Mouse (Mus musculus): ENCODE measurements around the gene Ugt1a9.
"Not testable (repeated sequence)": the region's sequence is repeated elsewhere in the genome, so short reads cannot be mapped to it uniquely, and the experiment has no call there.

Gene Ugt1a9

GRCm38 (mm10) chr1:88220336-88220735, 149.7 kb downstream of the Ugt1a9 start:
- DNase-seq (ENCODE audit: low read depth), result no peak

DNA sequence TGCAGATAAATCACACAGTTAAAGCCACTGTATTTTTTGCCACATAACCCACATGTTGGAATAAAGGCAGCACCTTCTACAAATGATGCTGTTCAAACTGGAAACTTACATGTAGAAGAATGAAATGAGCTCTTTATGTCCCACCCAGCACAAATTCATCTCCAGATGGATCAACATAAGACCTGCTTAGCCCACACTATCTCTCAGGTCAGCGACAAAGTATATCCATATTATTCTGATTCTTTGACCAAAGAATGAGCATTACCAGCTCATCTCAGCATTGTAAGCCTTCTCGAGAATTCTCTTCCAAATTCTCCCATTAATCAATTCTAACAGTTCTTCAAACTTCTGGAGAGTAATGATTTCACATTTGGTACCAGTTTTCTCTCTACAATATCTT, 151.6 kb downstream of the Ugt1a9 start:
- DNase-seq (ENCODE audit: low read depth), result no peak

GRCm38 (mm10) chr1:88223011-88223515, 152.5 kb downstream of the Ugt1a9 start:
- DNase-seq (ENCODE audit: low read depth), result not testable (repeated sequence)

GRCm38 (mm10) chr1:88223591-88223990, 153.0 kb downstream of the Ugt1a9 start:
- DNase-seq (ENCODE audit: low read depth), result no peak

DNA sequence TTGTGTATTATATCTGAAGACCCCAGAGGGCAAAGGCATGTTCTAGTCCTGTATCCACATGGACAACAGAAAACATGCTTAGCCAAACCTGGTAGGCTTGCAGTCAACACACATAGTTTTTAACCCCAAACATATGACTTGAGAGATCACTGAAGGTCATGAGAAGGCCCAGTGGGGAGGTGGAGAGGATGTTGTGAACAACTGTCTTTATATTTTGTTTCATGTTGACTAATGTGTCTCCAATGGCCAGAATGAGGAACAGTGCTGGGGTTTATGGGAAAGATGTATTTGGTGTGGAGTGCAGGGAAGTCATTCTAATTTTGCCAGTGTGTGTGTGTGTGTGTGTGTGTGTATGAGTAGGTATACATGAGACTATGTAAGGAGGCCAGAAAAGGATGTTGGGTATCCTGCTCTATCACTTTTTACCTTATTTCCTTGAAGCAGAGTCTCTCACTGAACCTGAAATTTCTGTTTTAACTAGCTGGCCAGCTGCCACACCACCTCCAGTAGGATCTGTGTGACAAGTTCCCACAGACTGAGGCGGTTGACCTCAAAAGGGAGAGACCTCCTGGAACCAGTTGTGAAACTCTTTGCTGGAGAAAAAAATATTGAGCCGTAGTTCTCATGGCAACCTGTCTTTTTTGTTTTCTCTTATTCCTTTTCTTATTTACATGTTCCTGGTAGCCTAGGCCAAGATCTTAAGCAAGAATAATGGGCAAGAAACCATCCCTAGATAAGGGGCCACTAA, 153.6 kb downstream of the Ugt1a9 start:
- DNase-seq (ENCODE audit: low read depth), result no peak

- DNase-seq (ENCODE audit: low read depth), result not testable (repeated sequence)
These were observed 154.7 kb downstream of the Ugt1a9 start for GRCm38 (mm10) chr1:88225301-88225700.

DNA sequence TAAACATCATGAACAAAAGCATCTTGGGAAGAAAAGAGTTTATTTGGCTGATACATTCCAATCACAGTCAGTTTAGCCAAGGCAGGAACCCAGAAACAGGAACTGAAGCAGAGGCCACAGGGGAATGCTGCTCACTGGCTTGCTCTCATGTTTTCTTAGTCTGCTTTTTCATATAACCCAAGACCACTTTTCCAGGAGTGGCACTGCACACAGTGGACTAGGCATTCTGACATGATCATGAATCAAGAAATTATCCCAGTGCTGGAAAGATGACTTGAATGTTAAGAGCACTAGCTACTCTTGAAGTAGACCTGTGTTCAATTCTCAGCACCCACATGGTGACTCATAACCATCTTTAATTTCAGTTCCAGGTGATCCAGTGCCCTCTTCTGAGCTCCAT, 155.1 kb downstream of the Ugt1a9 start:
- DNase-seq (ENCODE audit: low read depth), result no peak

GRCm38 (mm10) chr1:88226670-88227379, 156.2 kb downstream of the Ugt1a9 start, which contains the start of gene Mroh2a:
TSS of gene Mroh2a (plus strand) at chr1:88226986.
- DNase-seq (ENCODE audit: low read depth), result no peak

GRCm38 (mm10) chr1:88227482-88227881, 156.9 kb downstream of the Ugt1a9 start:
- DNase-seq (ENCODE audit: low read depth), result no peak

- no peak for DNase-seq (ENCODE audit: low read depth)
These were observed 157.5 kb downstream of the Ugt1a9 start for GRCm38 (mm10) chr1:88228121-88228520.

- DNase-seq (ENCODE audit: low read depth), result no peak
These were observed 159.0 kb downstream of the Ugt1a9 start for GRCm38 (mm10) chr1:88229566-88229965.

- DNase-seq (ENCODE audit: low read depth), result no peak
These were observed 159.4 kb downstream of the Ugt1a9 start for GRCm38 (mm10) chr1:88229986-88230385.

DNA sequence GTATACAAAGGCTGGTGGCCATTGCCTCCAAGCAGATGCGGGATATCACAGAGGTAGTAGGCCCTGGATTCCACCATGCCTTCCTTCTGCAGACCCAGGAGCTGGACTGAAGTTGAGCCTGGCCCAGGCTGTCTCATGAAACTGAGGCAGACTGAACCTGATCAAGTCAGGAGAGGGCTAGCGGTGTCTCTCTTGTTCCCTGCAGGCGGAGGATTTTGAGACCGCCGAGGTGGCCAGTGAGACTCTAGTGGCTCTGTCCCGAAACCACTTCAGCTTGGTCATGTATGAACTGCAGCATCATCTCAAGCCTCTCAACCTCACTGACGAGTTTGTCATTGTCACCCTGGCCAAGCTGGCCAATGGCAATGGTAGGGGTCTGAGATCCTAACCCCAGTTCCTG, 159.8 kb downstream of the Ugt1a9 start:
- no peak for DNase-seq (ENCODE audit: low read depth)

- DNase-seq (ENCODE audit: low read depth), result no peak
These were observed 160.6 kb downstream of the Ugt1a9 start for GRCm38 (mm10) chr1:88230981-88231802.

DNA sequence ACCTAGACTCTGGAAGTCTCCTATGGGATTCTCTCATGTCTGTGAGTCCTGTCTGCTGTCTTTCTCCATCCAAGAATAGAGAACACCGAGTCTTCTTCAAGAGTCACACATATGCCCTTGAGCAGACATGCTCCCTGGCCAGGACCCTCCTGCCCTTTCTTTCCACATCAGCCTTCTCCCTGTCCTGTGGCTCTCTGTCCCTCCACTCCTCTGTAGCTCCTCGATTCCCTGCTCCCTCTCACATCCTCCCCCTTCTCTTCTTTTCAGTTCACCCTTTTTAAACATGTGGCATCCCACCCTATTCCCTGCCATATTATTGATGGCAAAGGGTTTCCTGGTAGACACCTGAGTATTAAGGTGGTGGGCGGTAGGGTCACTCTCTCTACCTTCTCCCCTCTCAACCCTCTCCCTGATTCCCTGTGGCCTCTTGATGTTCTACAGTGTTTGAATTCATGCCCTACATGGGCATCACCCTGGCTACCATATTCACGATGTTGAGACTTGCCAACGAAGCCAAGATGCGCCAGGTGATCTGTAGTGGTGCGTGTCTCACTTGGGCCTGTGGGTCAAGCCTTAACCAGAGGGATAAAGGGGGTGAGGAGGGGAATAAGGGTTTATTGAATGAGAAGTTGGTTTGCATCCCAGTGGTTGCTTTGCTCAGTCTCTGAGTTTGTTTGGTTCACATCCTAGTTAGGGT, 161.4 kb downstream of the Ugt1a9 start:
- DNase-seq (ENCODE audit: low read depth), result no peak

DNA sequence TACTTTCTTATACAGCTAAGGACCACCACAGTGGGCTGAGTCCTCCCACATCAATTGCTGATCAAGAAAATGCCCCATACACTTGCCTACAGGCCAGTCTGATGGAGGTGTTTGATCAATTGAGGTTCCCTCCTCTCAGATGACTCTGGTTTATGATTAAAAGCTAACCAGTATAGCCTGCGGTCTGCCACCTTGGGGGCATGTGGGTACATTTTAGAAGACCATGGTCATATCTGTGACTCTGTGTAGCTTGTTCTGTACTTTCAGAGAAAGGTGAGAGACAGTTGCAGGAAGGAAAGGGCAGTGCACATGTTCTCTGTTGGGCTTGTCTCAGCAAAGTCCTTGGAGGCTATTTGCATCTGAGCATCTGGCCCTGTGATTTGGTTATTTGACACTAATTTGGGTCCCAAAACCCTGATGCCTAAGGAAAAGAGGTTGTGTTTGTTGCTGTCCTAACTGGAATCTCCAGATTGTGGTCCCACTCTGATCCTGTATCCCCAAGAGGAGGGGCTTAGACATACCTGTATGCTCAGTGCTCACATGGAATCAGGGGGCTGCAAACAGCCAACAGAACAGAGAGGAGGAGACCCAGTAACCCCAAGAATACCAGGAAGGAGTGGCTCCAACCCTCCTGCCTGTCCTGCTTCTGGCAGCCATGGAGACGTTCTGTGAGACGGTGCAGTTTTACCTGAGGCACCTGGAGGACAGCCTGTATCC, 162.2 kb downstream of the Ugt1a9 start:
- no peak for DNase-seq (ENCODE audit: low read depth)

- no peak for DNase-seq (ENCODE audit: low read depth)
These were observed 163.0 kb downstream of the Ugt1a9 start for GRCm38 (mm10) chr1:88233421-88234247.

GRCm38 (mm10) chr1:88234248-88234610, 163.6 kb downstream of the Ugt1a9 start:
- no peak for DNase-seq (ENCODE audit: low read depth)

DNA sequence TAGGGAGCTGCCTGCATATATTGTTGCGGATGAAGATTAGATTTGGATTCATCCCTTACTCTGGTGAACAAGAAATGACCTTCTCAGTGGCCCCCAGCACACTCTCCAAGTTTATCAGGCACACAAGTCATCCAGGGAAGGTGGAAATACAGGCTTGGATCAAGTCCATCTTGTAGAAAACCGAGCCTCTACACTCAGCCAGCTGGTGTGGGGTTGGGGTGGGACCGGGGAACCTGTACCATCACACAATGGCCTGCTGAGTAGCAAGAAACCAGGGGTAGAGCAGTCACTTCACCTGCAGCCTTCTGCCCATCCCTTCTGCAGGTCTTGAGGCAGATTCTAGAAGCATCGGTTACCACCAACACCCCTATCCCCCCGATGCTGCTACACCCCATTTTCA, 164.0 kb downstream of the Ugt1a9 start:
- no peak for DNase-seq (ENCODE audit: low read depth)
